Mouse (Mus musculus) testis, adult 2 months (tissue): ENCODE results near the gene Pstpip1. TPM values are rescaled to one million over a fixed set of nuclear protein-coding genes. Genes with fewer than 3 reads are reported as not detected.

Source experiments
- H3K27ac ChIP-seq: fragments of 200-500 bp; 2 replicates; pipeline ENCODE4 v1.5.1; 2012; ENCODE audit warnings: low read depth, low read length; ENCODE audit not compliant: control insufficient read depth, insufficient read depth
- H3K27me3 ChIP-seq: fragments of 200-500 bp; 2 replicates; pipeline ENCODE4 v1.6.1; 2012; ENCODE audit warnings: mild to moderate bottlenecking, low read length, moderate library complexity; ENCODE audit not compliant: control insufficient read depth, insufficient read depth
- H3K36me3 ChIP-seq: fragments of 200-500 bp; 2 replicates; pipeline ENCODE4 v1.6.1; 2012; ENCODE audit warnings: mild to moderate bottlenecking, low read length; ENCODE audit not compliant: control insufficient read depth, insufficient read depth
- H3K4me1 ChIP-seq: fragments of 200-500 bp; 2 replicates; pipeline ENCODE4 v1.6.1; 2012; ENCODE audit warnings: low read length; ENCODE audit not compliant: control insufficient read depth, insufficient read depth
- H3K4me3 ChIP-seq: fragments of 200-500 bp; 2 replicates; pipeline ENCODE4 v1.5.1; 2012; ENCODE audit warnings: low read depth, mild to moderate bottlenecking, low read length, moderate library complexity, mixed read lengths; ENCODE audit not compliant: control insufficient read depth
- CTCF ChIP-seq: fragments of 200-500 bp; IDR thresholded peaks from 2 replicates; pipeline ENCODE4 v1.5.1; 2012; ENCODE audit warnings: low read depth, mild to moderate bottlenecking, inconsistent platforms, low read length, moderate library complexity; ENCODE audit not compliant: control insufficient read depth, insufficient read depth, insufficient replicate concordance
- POLR2A ChIP-seq: fragments of 200-500 bp; IDR thresholded peaks from 2 replicates; pipeline ENCODE4 v1.6.1; 2012; ENCODE audit warnings: low read depth, mild to moderate bottlenecking, inconsistent platforms, low read length, moderate library complexity; ENCODE audit not compliant: control insufficient read depth
- polyA plus RNA-seq: library from polyadenylated mRNA; depleted of rRNA; stranded (reverse); fragments of >200 nt; gene quantifications from 2 replicates; pipeline ENCODE4 v1.2.3, GENCODE M21; 2012

Gene Pstpip1
- polyA plus RNA-seq, 1 experiment: 3.6 TPM

DNA sequence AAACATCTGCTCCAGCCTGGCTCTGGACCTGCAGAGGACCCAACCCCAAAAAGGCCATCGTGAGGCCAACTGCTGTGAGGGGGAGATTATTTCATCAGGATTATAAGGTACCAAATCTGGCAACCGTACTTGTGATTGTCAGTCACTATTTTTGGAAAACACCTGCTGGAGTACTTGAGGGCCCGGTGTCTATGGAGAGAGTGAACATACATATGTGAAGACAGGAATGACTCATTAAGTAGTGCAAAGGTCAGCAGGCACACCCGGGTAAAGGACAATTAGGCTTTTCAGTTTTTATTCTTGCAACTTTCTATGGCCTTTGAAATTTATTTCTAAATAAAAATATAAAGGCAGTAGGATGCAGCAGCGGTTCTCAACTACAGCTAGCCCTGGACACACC is 44.2 kb downstream of the Pstpip1 start:
- Histone ChIP-seq H3K36me3 (peaks cover 1% of the 10 kb centered on the region), H3K4me1 (no peaks in the 10 kb centered on the region)
- TF ChIP-seq CTCF (no peak), POLR2A (no peak)

DNA sequence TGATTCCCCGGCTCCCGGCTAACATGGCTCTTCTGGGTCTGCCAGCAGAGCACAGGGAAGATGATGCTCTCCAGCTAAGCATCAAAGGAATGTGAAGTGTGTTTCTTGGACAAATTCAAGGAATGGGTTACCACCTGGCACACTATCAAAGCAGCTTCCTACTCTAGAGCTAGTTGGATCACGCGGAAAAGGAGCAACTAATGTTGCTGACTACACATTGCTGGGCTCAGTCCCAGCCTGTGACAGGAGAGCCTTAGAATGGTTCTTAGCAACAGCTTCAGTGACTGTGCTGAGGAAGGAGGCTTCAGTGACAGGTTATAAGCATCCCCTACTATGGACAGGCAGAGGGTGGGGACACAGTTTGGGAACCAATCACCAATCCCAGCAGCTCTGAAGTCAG is 44.9 kb downstream of the Pstpip1 start:
- Histone ChIP-seq H3K27me3 (no peaks in the 10 kb centered on the region), H3K27ac (no peak overlapping the region), H3K4me1 (no peaks in the 10 kb centered on the region), H3K36me3 (peaks cover 1% of the 10 kb centered on the region), H3K4me3 (no peak overlapping the region)
- TF ChIP-seq CTCF (no peak), POLR2A (no peak)

More for the DNA sequence above, 44.2 kb downstream of the Pstpip1 start:
- Histone ChIP-seq H3K4me3 (no peak overlapping the region), H3K27me3 (no peaks in the 10 kb centered on the region), H3K27ac (no peak overlapping the region)

GRCm38 (mm10) chr9:56135590-56136197 is 45.9 kb downstream of the Pstpip1 start:
- Histone ChIP-seq H3K4me3 (no peak overlapping the region), H3K4me1 (no peaks in the 10 kb centered on the region), H3K36me3 (peaks cover 1% of the 10 kb centered on the region), H3K27me3 (no peaks in the 10 kb centered on the region), H3K27ac (no peak overlapping the region)
- TF ChIP-seq POLR2A (no peak), CTCF (no peak)

- no peaks in the 10 kb centered on the region for H3K27me3 ChIP-seq
- H3K4me1 ChIP-seq: no peaks in the 10 kb centered on the region
- no peak overlapping the region for H3K27ac ChIP-seq
- H3K4me3 ChIP-seq: no peak overlapping the region
- peaks cover 3% of the 10 kb centered on the region for H3K36me3 ChIP-seq
- no peak for TF ChIP-seq CTCF
- no peak for TF ChIP-seq POLR2A
These were observed 52.0 kb downstream of the Pstpip1 start for GRCm38 (mm10) chr9:56141776-56142175.

DNA sequence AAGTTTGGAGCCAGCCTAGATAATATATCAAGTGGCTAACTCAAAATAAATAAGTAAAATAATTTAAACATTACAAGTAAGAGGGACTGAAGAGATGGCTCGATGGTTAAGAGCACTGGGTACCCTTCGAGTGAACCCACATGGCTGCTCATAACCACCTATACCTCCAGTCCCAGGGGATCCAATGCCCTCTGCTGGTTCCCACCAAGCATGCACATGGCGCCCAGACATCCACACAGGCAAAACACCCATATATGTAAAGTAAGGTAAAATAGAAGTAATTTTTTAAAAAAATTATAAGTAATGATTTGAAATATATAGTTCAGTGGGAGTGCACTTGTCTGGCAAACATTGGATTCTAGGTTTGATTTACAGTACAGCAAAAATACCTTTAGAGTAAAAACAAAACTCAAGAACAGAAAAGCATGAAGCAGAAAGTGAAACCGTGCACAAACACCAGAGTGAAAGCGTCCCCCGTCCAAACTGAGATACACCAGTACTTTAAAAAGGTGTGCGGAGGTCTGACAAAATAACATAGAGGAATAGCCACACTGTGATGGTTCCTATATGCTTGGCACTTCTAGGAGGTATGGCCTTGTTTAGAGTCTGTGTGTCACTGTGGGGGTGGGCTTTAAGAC is 54.7 kb downstream of the Pstpip1 start:
- Histone ChIP-seq H3K27me3 (no peaks in the 10 kb centered on the region), H3K36me3 (peaks cover 4% of the 10 kb centered on the region), H3K4me3 (no peak overlapping the region), H3K4me1 (no peaks in the 10 kb centered on the region), H3K27ac (no peak overlapping the region)
- no peak for TF ChIP-seq CTCF
- TF ChIP-seq POLR2A: no peak

GRCm38 (mm10) chr9:56146326-56146923 is 56.7 kb downstream of the Pstpip1 start:
- Histone ChIP-seq H3K36me3 (peaks cover 4% of the 10 kb centered on the region), H3K27ac (no peak overlapping the region)
- no peak for TF ChIP-seq POLR2A
- TF ChIP-seq CTCF: no peak

DNA sequence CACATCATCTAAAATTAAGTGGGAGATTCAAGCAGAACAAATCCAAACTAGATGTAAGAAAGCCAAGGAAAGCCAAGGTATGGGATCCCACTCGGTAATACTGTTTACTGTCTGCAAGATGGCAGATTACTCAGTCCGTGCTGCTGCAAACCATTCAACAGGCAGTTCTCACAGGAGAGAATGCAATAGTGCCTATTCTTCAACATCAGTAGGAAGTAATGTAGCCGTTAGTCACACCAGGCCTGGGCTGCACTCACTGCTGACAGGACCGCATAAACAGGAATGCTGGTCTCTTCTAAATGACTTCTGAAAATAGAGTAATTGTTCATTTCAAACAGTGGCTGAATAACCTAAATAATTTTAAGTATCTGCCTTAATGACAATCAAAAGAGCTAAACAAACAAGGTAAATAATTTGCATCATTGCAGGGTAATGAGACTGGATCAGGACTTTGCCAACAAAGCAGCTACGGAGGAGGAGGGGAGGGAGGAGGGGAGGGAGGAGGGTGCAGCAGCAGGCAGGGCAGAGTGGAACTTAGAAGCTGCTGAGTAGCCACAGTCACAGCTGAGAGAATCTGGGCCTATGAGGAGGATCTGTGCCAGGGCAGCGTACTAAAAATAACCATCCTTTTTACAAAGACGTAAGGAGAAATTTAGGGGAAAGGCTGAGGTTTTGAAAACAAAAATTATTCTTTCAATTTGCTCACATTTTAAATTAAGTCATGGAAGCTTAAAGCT is 62.2 kb downstream of the Pstpip1 start:
- TF ChIP-seq POLR2A (no peak), CTCF (no peak)
- Histone ChIP-seq H3K4me3 (no peak overlapping the region), H3K27me3 (no peaks in the 10 kb centered on the region), H3K27ac (no peak overlapping the region; the same call in 1 of the 2 replicates), H3K36me3 (peaks cover 2% of the 10 kb centered on the region; the same call in 1 of the 2 replicates), H3K4me1 (no peaks in the 10 kb centered on the region)

More at GRCm38 (mm10) chr9:56146326-56146923, 56.7 kb downstream of the Pstpip1 start:
- H3K27me3 ChIP-seq: no peaks in the 10 kb centered on the region
- no peaks in the 10 kb centered on the region for H3K4me1 ChIP-seq
- no peak overlapping the region for H3K4me3 ChIP-seq
